Mouse (Mus musculus): ENCODE data around the gene Rnf144b. TPM values are rescaled to one million over a fixed set of nuclear protein-coding genes. Genes with fewer than 3 reads are reported as not detected.

Gene Rnf144b
- polyA plus RNA-seq, 1 experiment from 2014 or later: 1.5 TPM

- Histone ChIP-seq H3K9me3 (ENCODE audit: control insufficient read depth, low read depth, low read length) (no peaks in the 10 kb centered on the region), H3K27me3 (ENCODE audit: control insufficient read depth, insufficient read depth, low read length) (no peaks in the 10 kb centered on the region), H3K27ac (ENCODE audit: low read length) (no peak overlapping the region), H3K4me3 (ENCODE audit: low read depth, low read length) (no peak overlapping the region), H3K9ac (replicated peaks; ENCODE audit: low read depth, low read length) (no peak overlapping the region), H3K4me2 (replicated peaks; ENCODE audit: low read depth, low read length) (no peak overlapping the region), H3K4me1 (ENCODE audit: control insufficient read depth, insufficient read depth, low read length) (no peaks in the 10 kb centered on the region), H3K36me3 (ENCODE audit: control insufficient read depth, insufficient read depth, low read length) (peaks cover 64% of the 10 kb centered on the region)
- no peak for ATAC-seq (ENCODE audit: insufficient number of reproducible peaks, insufficient read depth, low FRiP score, low read depth)
- 72% methylated on average over 2 of the region's 2 CpGs for WGBS
Measured at GRCm38 (mm10) chr13:47096591-47096990, 25.9 kb upstream of the Rnf144b start.

DNA sequence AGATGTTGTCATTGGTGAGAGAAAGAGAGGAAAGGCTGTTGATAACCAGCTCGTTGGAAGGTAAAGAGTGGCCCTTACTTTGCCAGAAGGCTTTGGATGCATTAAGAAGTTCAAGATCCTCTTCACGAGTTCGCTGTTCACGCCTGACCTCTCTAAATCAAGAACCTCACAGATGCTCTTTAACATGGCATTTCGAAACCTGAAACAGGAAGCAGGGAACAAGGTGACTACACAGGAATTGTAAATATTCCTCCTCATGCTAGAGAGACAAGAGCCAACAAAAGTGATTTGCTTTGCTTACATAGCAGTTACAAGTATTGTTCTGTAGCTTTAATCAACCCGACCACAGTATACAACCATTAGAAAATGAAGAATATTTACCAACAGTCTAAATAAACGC is 23.2 kb upstream of the Rnf144b start:
- H3K9ac ChIP-seq (replicated peaks; ENCODE audit: low read depth, low read length): no peak overlapping the region
- H3K27me3 ChIP-seq (ENCODE audit: control insufficient read depth, insufficient read depth, low read length): no peaks in the 10 kb centered on the region
- H3K9me3 ChIP-seq (ENCODE audit: control insufficient read depth, low read depth, low read length): no peaks in the 10 kb centered on the region
- peaks cover 52% of the 10 kb centered on the region for H3K36me3 ChIP-seq (ENCODE audit: control insufficient read depth, insufficient read depth, low read length)
- H3K4me3 ChIP-seq (ENCODE audit: low read depth, low read length): no peak overlapping the region
- no peak overlapping the region for H3K27ac ChIP-seq (ENCODE audit: low read length)
- peaks cover 14% of the 10 kb centered on the region for H3K4me1 ChIP-seq (ENCODE audit: control insufficient read depth, insufficient read depth, low read length)
- 67% methylated on average over 7 of the region's 7 CpGs for WGBS
- H3K4me2 ChIP-seq (replicated peaks; ENCODE audit: low read depth, low read length): no peak overlapping the region
- ATAC-seq (ENCODE audit: insufficient number of reproducible peaks, insufficient read depth, low FRiP score, low read depth): no peak

- Histone ChIP-seq H3K4me2 (replicated peaks; ENCODE audit: low read depth, low read length) (no peak overlapping the region), H3K4me3 (ENCODE audit: low read depth, low read length) (no peak overlapping the region), H3K27ac (ENCODE audit: low read length) (no peak overlapping the region), H3K4me1 (ENCODE audit: control insufficient read depth, insufficient read depth, low read length) (peaks cover 15% of the 10 kb centered on the region), H3K9me3 (ENCODE audit: control insufficient read depth, low read depth, low read length) (no peaks in the 10 kb centered on the region), H3K9ac (replicated peaks; ENCODE audit: low read depth, low read length) (no peak overlapping the region), H3K27me3 (ENCODE audit: control insufficient read depth, insufficient read depth, low read length) (no peaks in the 10 kb centered on the region), H3K36me3 (ENCODE audit: control insufficient read depth, insufficient read depth, low read length) (peaks cover 38% of the 10 kb centered on the region)
- no peak for ATAC-seq (ENCODE audit: insufficient number of reproducible peaks, insufficient read depth, low FRiP score, low read depth)
- 87% methylated on average over 2 of the region's 2 CpGs for WGBS
Measured at GRCm38 (mm10) chr13:47100587-47100986, 21.9 kb upstream of the Rnf144b start.

GRCm38 (mm10) chr13:47104146-47104545 is 18.3 kb upstream of the Rnf144b start:
- ATAC-seq (ENCODE audit: insufficient number of reproducible peaks, insufficient read depth, low FRiP score, low read depth): no peak
- Histone ChIP-seq H3K4me1 (ENCODE audit: control insufficient read depth, insufficient read depth, low read length) (peaks cover 15% of the 10 kb centered on the region), H3K9ac (replicated peaks; ENCODE audit: low read depth, low read length) (0 out of 2 replicates have a peak overlapping the region, but pooled peaks have one; percentile 93)

DNA sequence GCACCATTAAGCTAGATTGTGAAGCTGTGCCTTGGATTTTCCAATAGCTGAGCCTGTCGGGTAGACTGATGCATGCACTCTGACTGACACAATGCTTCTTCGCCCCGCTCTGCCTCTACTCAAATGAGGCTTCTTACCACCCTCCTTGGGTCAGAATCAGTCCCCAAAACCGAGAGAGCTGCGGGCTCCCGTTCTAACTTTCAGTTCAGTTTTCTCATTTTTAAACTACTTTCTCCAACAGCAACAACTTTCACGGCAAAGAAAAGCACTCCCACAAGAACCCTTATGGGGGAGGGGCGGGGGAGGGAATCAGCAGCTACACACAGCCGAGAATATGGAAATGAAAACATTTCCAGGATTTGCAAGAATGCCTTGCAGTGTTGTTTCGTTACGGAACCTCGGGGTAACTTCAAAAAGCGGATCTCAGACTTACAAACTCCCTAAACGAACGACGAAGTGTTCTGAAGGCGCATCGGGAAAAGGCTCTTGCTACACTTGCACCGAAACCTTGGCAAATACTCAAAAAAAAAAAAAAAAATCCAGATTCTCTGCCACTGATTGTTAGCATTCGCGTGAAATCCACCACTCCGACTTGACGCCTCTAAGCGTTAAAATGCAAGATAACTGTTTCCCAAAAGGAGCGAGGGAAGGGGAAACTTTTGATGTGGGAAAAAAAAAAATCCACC is 17.5 kb upstream of the Rnf144b start:
- WGBS: under 1% methylated on average over 25 of the region's 25 CpGs
- Histone ChIP-seq H3K36me3 (ENCODE audit: control insufficient read depth, insufficient read depth, low read length) (peaks cover 13% of the 10 kb centered on the region), H3K4me1 (ENCODE audit: control insufficient read depth, insufficient read depth, low read length) (peaks cover 15% of the 10 kb centered on the region), H3K9me3 (ENCODE audit: control insufficient read depth, low read depth, low read length) (no peaks in the 10 kb centered on the region), H3K4me3 (ENCODE audit: low read depth, low read length) (peak overlapping the region; percentile 84), H3K27me3 (ENCODE audit: control insufficient read depth, insufficient read depth, low read length) (no peaks in the 10 kb centered on the region), H3K4me2 (replicated peaks; ENCODE audit: low read depth, low read length) (peak overlapping the region; percentile 72), H3K9ac (replicated peaks; ENCODE audit: low read depth, low read length) (peak overlapping the region; percentile 93), H3K27ac (ENCODE audit: low read length) (peak overlapping the region; percentile 100)
- no peak for ATAC-seq (ENCODE audit: insufficient number of reproducible peaks, insufficient read depth, low FRiP score, low read depth)

More at GRCm38 (mm10) chr13:47104146-47104545, 18.3 kb upstream of the Rnf144b start:
- Histone ChIP-seq H3K27me3 (ENCODE audit: control insufficient read depth, insufficient read depth, low read length) (no peaks in the 10 kb centered on the region), H3K4me2 (replicated peaks; ENCODE audit: low read depth, low read length) (peak overlapping the region; percentile 72), H3K4me3 (ENCODE audit: low read depth, low read length) (peak overlapping the region; percentile 84), H3K36me3 (ENCODE audit: control insufficient read depth, insufficient read depth, low read length) (peaks cover 16% of the 10 kb centered on the region), H3K9me3 (ENCODE audit: control insufficient read depth, low read depth, low read length) (no peaks in the 10 kb centered on the region), H3K27ac (ENCODE audit: low read length) (no peak overlapping the region)
- 20% methylated on average over 2 of the region's 2 CpGs for WGBS

DNA sequence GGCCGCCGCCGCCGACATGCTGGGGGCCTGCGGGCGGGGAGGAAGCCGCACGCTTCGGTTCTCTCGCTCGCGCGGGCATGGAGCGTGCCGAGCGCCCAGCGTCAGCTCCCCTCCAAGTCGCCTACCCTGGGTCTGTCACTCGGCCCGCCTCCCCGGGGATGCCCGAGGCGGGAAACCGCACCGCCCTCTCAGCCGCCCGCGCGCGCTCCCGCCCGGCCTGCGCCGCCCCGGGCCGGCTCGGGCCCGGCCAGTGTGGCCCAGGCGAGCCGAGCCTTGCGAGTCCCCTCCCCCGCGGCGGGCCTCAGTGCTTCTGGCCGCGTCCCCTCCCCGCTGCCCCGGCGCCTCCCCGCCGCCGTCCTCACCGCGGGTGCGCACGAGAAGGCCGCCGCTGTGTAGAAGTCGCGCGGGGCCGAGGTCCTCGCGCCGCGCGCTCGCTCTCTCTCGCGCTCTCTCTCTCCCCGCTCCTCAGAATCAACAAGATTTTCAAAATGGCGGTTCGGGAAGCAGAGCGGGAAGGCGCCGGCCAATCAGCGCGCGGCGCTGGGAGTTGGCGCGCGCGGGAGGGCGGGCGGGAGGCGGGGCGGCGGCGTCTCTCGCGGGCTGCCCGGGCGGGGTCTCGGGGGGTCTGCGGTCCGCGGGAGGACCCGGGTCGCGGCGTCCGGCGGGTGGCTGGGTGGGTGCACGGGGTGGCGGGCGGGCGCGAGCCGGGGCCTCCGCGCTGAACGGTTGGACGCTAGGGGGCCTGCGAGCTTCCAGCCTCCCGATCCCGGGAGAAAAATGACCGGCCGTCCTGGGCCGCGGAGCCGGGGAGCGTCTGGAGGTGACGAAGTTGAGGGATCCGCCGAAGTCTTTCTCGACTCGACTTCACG is 16.5 kb upstream of the Rnf144b start, which contains the start of gene Dek:
Dek (minus strand) TSS at position 491 of the 869 bp plus-strand sequence.
- Histone ChIP-seq H3K27me3 (ENCODE audit: control insufficient read depth, insufficient read depth, low read length) (no peaks in the 10 kb centered on the region), H3K4me3 (ENCODE audit: low read depth, low read length) (peak within 1 kb of the TSS; percentile 84), H3K4me2 (replicated peaks; ENCODE audit: low read depth, low read length) (peak within 1 kb of the TSS; percentile 72), H3K9ac (replicated peaks; ENCODE audit: low read depth, low read length) (peak within 1 kb of the TSS; percentile 93), H3K9me3 (ENCODE audit: control insufficient read depth, low read depth, low read length) (no peaks in the 10 kb centered on the region), H3K27ac (ENCODE audit: low read length) (peak within 1 kb of the TSS; percentile 100), H3K36me3 (ENCODE audit: control insufficient read depth, insufficient read depth, low read length) (peaks cover 9% of the 10 kb centered on the region), H3K4me1 (ENCODE audit: control insufficient read depth, insufficient read depth, low read length) (peaks cover 15% of the 10 kb centered on the region)
- peak; percentile 92 for ATAC-seq (ENCODE audit: insufficient number of reproducible peaks, insufficient read depth, low FRiP score, low read depth)
- 1% methylated on average over 118 of the region's 129 CpGs for WGBS

- peaks cover 3% of the 10 kb centered on the region; the same call in 1 of the 2 replicates for H3K36me3 ChIP-seq (ENCODE audit: control insufficient read depth, insufficient read depth, low read length)
- H3K4me2 ChIP-seq (replicated peaks; ENCODE audit: low read depth, low read length): peak overlapping the region; percentile 72
- H3K9me3 ChIP-seq (ENCODE audit: control insufficient read depth, low read depth, low read length): no peaks in the 10 kb centered on the region
- peaks cover 15% of the 10 kb centered on the region for H3K4me1 ChIP-seq (ENCODE audit: control insufficient read depth, insufficient read depth, low read length)
- H3K4me3 ChIP-seq (ENCODE audit: low read depth, low read length): peak overlapping the region; percentile 84
- peak overlapping the region; percentile 100 for H3K27ac ChIP-seq (ENCODE audit: low read length)
- ATAC-seq (ENCODE audit: insufficient number of reproducible peaks, insufficient read depth, low FRiP score, low read depth): no peak
- no peaks in the 10 kb centered on the region for H3K27me3 ChIP-seq (ENCODE audit: control insufficient read depth, insufficient read depth, low read length)
- H3K9ac ChIP-seq (replicated peaks; ENCODE audit: low read depth, low read length): peak overlapping the region; percentile 93
- under 1% methylated on average over 20 of the region's 20 CpGs for WGBS
Measured at GRCm38 (mm10) chr13:47106580-47106888, 15.9 kb upstream of the Rnf144b start.

DNA sequence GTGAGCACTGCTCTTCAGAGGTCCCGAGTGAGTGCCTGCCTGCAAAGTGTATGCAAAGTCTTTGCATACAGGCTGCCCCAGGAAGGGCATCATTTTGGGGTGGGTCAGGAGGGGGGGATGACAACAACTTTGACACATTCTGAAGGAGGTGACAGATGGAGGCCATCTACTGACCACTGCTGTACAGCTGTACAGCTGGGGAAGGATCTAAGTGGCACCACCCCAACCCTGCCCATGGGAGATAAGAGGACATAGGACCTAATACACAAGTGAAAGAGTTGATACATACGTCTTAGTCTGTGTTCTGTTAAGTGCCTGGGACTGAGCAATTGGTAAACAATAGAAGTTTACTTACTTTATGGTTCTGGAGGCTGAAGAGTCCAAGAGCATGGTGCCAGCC is 13.2 kb upstream of the Rnf144b start:
- no peak overlapping the region for H3K4me2 ChIP-seq (replicated peaks; ENCODE audit: low read depth, low read length)
- H3K9ac ChIP-seq (replicated peaks; ENCODE audit: low read depth, low read length): no peak overlapping the region
- H3K4me3 ChIP-seq (ENCODE audit: low read depth, low read length): no peak overlapping the region
- H3K4me1 ChIP-seq (ENCODE audit: control insufficient read depth, insufficient read depth, low read length): peaks cover under 1% of the 10 kb centered on the region
- no peaks in the 10 kb centered on the region for H3K36me3 ChIP-seq (ENCODE audit: control insufficient read depth, insufficient read depth, low read length)
- WGBS: 61% methylated on average over 2 of the region's 2 CpGs
- H3K9me3 ChIP-seq (ENCODE audit: control insufficient read depth, low read depth, low read length): no peaks in the 10 kb centered on the region
- ATAC-seq (ENCODE audit: insufficient number of reproducible peaks, insufficient read depth, low FRiP score, low read depth): no peak
- no peak overlapping the region for H3K27ac ChIP-seq (ENCODE audit: low read length)
- no peaks in the 10 kb centered on the region for H3K27me3 ChIP-seq (ENCODE audit: control insufficient read depth, insufficient read depth, low read length)
